Mouse (Mus musculus): ENCODE measurements around the gene Thoc5. TPM values are rescaled to one million over a fixed set of nuclear protein-coding genes. Genes with fewer than 3 reads are reported as not detected.

Thoc5 gene
- polyA plus RNA-seq, 1 experiment: 49.6 TPM

DNA sequence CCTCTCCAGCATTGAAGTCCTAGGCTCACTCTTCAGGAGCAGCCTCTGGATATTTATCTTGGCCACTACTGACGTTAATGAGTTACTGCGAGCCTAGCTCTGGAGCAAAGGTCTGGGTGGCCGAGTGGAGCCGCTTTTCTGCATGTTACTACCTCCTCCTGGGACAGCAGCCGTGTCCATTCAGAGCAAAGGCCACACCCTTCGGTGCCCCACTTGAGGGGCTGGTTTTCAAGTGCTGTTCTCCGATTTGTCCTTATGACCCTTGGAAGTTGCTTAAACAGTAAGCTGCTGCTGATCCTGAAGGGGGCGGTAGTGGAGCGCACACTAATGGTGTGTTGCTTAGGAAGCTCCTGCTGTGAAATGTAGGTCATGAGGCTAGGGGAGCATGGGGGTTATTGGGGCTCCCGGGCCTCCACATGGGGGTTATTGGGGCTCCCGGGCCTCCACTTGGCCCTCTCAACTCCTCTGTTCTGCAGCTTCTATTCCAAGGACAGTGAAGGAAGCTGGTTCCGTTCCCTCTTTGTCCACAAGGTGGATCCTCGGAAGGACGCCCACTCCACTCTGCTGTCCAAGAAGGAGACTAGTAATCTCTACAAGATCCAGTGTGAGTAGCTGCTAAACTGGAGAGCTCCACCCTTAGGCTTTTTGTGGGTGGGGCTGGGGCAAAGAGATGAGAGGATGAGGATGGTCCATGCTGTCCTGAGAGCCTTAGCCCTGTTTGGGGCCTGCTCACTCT is 12.1 kb upstream of the Thoc5 start:
- DNase-seq: no peak
- WGBS: 64% methylated on average over 14 of the region's 14 CpGs
- H3K4me1 ChIP-seq (ENCODE audit: control insufficient read depth, insufficient read depth, low read length): no peaks in the 10 kb centered on the region
- H3K4me3 ChIP-seq (replicated peaks; ENCODE audit: insufficient read depth, low read depth, low read length): no peak overlapping the region
- TF ChIP-seq POLR2A (IDR thresholded peaks at IDR 0.05; ENCODE audit: borderline replicate concordance, insufficient read depth, low read length): no peak
- TF ChIP-seq CTCF (IDR thresholded peaks at IDR 0.05; ENCODE audit: borderline replicate concordance, insufficient read depth, low read depth, low read length): no peak
- no peaks in the 10 kb centered on the region for H3K27me3 ChIP-seq (ENCODE audit: control insufficient read depth, insufficient read depth, low read length)
- H3K27ac ChIP-seq (ENCODE audit: insufficient read depth, low read length): no peak overlapping the region

DNA sequence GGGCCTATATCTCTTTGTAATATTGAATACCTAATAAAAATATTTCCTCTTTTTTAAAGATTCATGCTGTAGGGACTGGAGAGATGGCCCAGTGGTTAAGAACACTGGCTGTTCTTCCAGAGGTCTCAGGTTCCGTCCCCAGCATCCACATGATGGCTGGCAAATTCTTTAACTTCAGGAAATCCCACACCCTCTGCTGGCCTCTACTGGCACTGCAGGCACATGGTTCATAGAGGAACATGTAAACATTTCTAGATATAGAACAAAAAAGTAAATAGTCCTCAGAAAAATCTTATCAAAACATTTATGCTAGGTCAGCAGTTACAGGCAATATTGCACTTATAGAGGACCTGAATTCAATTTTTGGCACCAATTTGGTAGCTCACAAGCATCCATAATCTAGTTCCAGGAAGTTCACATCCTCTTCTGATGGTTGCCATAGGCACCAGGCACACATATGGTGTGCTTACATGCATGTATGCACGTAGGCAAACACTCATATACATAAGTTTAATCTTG is 9.7 kb upstream of the Thoc5 start:
- Histone ChIP-seq H3K4me3 (replicated peaks; ENCODE audit: insufficient read depth, low read depth, low read length) (no peak overlapping the region), H3K27ac (ENCODE audit: insufficient read depth, low read length) (no peak overlapping the region), H3K27me3 (ENCODE audit: control insufficient read depth, insufficient read depth, low read length) (no peaks in the 10 kb centered on the region), H3K4me1 (ENCODE audit: control insufficient read depth, insufficient read depth, low read length) (no peaks in the 10 kb centered on the region)
- no peak for TF ChIP-seq POLR2A (IDR thresholded peaks at IDR 0.05; ENCODE audit: borderline replicate concordance, insufficient read depth, low read length)
- TF ChIP-seq CTCF (IDR thresholded peaks at IDR 0.05; ENCODE audit: borderline replicate concordance, insufficient read depth, low read depth, low read length): peak; percentile 47; the same call in 1 of the 2 replicates
- DNase-seq: peak; percentile 21 to 57
- 39% methylated on average over 2 of the region's 2 CpGs for WGBS

DNA sequence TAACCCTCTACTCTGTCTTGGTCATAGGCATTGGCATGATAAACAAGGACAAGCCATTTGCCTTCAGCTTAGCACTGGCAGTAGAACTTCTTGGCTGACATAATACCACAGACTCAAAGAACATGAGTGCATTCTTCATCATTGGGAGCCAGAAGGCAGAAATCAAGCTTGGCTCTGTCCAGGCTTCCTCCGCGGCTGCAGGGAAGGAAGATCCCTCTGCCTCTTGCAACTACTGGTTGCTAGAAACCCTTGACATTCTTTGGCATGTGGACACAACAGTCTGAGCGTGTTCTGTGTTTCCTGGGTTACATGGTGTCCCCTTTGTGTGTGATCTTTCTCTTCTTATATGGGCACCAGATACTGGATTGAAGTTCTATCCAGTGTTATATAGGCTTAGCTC is 8.1 kb upstream of the Thoc5 start:
- WGBS: 89% methylated on average over 3 of the region's 3 CpGs
- H3K27me3 ChIP-seq (ENCODE audit: control insufficient read depth, insufficient read depth, low read length): no peaks in the 10 kb centered on the region
- no peaks in the 10 kb centered on the region for H3K4me1 ChIP-seq (ENCODE audit: control insufficient read depth, insufficient read depth, low read length)
- no peak for DNase-seq
- H3K4me3 ChIP-seq (replicated peaks; ENCODE audit: insufficient read depth, low read depth, low read length): no peak overlapping the region
- no peak overlapping the region for H3K27ac ChIP-seq (ENCODE audit: insufficient read depth, low read length)
- no peak for TF ChIP-seq POLR2A (IDR thresholded peaks at IDR 0.05; ENCODE audit: borderline replicate concordance, insufficient read depth, low read length)
- no peak for TF ChIP-seq CTCF (IDR thresholded peaks at IDR 0.05; ENCODE audit: borderline replicate concordance, insufficient read depth, low read depth, low read length)

DNA sequence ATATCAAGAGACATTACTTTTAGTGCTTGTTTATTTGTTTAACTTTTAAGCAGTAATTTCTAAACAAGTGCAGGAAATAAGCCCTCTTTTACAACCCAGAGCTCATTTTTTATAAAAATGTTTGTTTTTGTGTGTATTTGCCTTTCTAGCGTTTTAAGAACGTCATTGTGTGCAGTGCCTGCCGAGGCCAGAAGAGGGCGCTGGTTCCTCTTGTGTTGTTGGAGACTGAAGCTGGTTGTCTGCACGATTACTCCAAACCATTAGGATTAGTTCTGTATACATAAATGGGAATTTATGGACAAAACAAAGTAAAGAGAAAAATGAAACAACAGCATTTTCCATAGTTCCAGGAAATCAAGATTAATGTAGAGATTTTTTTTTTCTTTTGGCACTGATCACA is 5.3 kb downstream of the Thoc5 start:
- WGBS: 66% methylated on average over 5 of the region's 5 CpGs
- no peak for DNase-seq

DNA sequence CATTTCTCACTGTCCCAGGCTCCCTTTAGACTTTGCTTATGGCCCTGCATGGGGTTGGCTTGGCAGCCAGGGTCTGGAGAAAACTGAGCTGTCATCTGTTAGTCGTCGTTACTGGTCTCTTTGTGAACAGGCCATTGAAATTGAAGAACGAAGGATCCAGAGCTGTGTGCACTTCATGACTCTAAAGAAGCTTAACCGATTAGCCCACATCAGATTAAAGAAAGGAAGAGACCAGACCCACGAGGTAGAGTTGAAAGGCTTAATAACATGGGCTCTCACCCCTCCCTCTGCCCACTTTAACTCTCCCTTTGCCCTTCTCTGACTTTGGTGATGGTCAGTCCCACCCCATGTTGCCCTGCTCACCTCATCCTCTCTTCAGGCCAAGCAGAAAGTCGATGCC is 6.8 kb downstream of the Thoc5 start:
- H3K27ac ChIP-seq (ENCODE audit: insufficient read depth, low read length): no peak overlapping the region
- no peaks in the 10 kb centered on the region for H3K27me3 ChIP-seq (ENCODE audit: control insufficient read depth, insufficient read depth, low read length)
- 81% methylated on average over 6 of the region's 6 CpGs for WGBS
- TF ChIP-seq CTCF (IDR thresholded peaks at IDR 0.05; ENCODE audit: borderline replicate concordance, insufficient read depth, low read depth, low read length) (no peak), POLR2A (IDR thresholded peaks at IDR 0.05; ENCODE audit: borderline replicate concordance, insufficient read depth, low read length) (no peak)
- H3K4me1 ChIP-seq (ENCODE audit: control insufficient read depth, insufficient read depth, low read length): no peaks in the 10 kb centered on the region
- no peak overlapping the region for H3K4me3 ChIP-seq (replicated peaks; ENCODE audit: insufficient read depth, low read depth, low read length)
- no peak for DNase-seq

More for the DNA sequence above, 5.3 kb downstream of the Thoc5 start:
- no peak overlapping the region for H3K27ac ChIP-seq (ENCODE audit: insufficient read depth, low read length)
- peak; percentile 41; the same call in 1 of the 2 replicates for TF ChIP-seq CTCF (IDR thresholded peaks at IDR 0.05; ENCODE audit: borderline replicate concordance, insufficient read depth, low read depth, low read length)
- TF ChIP-seq POLR2A (IDR thresholded peaks at IDR 0.05; ENCODE audit: borderline replicate concordance, insufficient read depth, low read length): no peak
- H3K4me3 ChIP-seq (replicated peaks; ENCODE audit: insufficient read depth, low read depth, low read length): no peak overlapping the region
- H3K4me1 ChIP-seq (ENCODE audit: control insufficient read depth, insufficient read depth, low read length): no peaks in the 10 kb centered on the region
- H3K27me3 ChIP-seq (ENCODE audit: control insufficient read depth, insufficient read depth, low read length): no peaks in the 10 kb centered on the region

DNA sequence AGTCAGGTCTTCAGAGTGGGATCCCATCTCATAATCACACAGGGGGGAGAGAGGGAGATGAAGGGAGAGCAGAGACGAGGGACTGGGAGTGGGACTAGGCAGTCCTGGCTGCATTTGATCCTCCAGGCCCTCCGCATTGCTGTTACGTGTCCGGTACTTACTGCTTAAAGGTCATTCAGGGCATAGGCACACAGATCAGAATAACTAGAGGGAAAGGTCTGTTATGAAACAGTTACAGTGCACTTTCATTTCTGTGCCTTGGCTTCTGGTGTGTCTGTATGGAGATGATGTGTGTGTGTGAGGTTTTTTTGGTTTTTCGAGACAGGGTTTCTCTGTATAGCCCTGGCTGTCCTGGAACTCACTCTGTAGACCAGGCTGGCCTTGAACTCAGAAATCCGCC is 11.1 kb downstream of the Thoc5 start:
- Histone ChIP-seq H3K27me3 (ENCODE audit: control insufficient read depth, insufficient read depth, low read length) (no peaks in the 10 kb centered on the region), H3K4me3 (replicated peaks; ENCODE audit: insufficient read depth, low read depth, low read length) (no peak overlapping the region), H3K27ac (ENCODE audit: insufficient read depth, low read length) (no peak overlapping the region), H3K4me1 (ENCODE audit: control insufficient read depth, insufficient read depth, low read length) (no peaks in the 10 kb centered on the region)
- DNase-seq: no peak
- WGBS: 96% methylated on average over 6 of the region's 6 CpGs
- TF ChIP-seq POLR2A (IDR thresholded peaks at IDR 0.05; ENCODE audit: borderline replicate concordance, insufficient read depth, low read length) (no peak), CTCF (IDR thresholded peaks at IDR 0.05; ENCODE audit: borderline replicate concordance, insufficient read depth, low read depth, low read length) (no peak)

DNA sequence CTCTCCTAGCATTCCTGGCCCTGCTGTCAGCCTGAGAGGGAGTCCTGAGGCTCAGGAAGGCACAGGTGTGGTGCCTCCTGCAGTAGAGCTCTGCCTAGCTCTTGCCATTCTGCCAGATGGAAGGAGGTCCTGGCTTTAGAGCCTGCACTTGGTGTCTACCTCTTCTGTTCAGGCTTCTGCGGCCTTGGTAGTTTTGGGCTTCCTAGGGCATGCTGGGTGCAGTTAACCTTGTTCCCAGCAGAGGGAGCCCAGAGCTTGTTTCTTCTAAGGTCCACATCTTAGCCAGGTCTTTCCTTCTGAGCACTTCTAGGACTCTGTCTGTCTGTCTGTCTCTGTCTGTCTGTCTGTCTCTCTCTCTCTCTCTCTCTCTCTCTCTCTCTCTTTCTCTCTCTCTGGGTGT is 20.9 kb downstream of the Thoc5 start:
- TF ChIP-seq CTCF (IDR thresholded peaks at IDR 0.05; ENCODE audit: borderline replicate concordance, insufficient read depth, low read depth, low read length) (peak; percentile 83), POLR2A (IDR thresholded peaks at IDR 0.05; ENCODE audit: borderline replicate concordance, insufficient read depth, low read length) (no peak)
- DNase-seq: peak; percentile 47 to 67
- H3K4me3 ChIP-seq (replicated peaks; ENCODE audit: insufficient read depth, low read depth, low read length): no peak overlapping the region
- H3K27me3 ChIP-seq (ENCODE audit: control insufficient read depth, insufficient read depth, low read length): no peaks in the 10 kb centered on the region
- no peak overlapping the region for H3K27ac ChIP-seq (ENCODE audit: insufficient read depth, low read length)
- H3K4me1 ChIP-seq (ENCODE audit: control insufficient read depth, insufficient read depth, low read length): no peaks in the 10 kb centered on the region
- 18% methylated on average over 1 of the region's 1 CpGs for WGBS

DNA sequence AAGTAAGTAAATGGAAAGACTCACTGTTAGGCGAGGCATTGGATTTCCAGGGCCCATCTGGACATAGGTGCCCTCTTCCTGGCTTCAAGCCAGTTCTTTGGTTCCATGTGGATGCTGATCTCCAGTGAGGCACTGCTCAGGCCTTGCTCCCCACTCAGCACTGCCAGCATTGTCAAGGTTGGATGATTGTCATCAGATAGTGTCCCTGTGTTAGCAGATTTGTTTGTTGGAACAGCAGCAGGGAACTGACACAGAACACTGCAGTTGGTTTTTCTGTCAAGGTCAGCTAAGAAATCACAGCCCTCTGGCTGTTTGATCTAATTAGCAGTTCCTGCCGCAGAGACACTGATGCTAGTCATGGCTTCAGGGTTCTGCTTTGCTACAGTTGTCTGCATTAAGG is 26.2 kb downstream of the Thoc5 start:
- no peak for TF ChIP-seq POLR2A (IDR thresholded peaks at IDR 0.05; ENCODE audit: borderline replicate concordance, insufficient read depth, low read length)
- no peak for TF ChIP-seq CTCF (IDR thresholded peaks at IDR 0.05; ENCODE audit: borderline replicate concordance, insufficient read depth, low read depth, low read length)
- no peak overlapping the region for H3K27ac ChIP-seq (ENCODE audit: insufficient read depth, low read length)
- WGBS: 31% methylated on average over 2 of the region's 2 CpGs

More for the DNA sequence above, 26.2 kb downstream of the Thoc5 start:
- no peak overlapping the region for H3K4me3 ChIP-seq (replicated peaks; ENCODE audit: insufficient read depth, low read depth, low read length)
- no peaks in the 10 kb centered on the region; the same call in 1 of the 2 replicates for H3K4me1 ChIP-seq (ENCODE audit: control insufficient read depth, insufficient read depth, low read length)
- DNase-seq: peak; percentile 16 to 47
- no peaks in the 10 kb centered on the region for H3K27me3 ChIP-seq (ENCODE audit: control insufficient read depth, insufficient read depth, low read length)
